Comparison of ENCODE assay signal across 8 mouse cellular contexts in the genomic region with DNA sequence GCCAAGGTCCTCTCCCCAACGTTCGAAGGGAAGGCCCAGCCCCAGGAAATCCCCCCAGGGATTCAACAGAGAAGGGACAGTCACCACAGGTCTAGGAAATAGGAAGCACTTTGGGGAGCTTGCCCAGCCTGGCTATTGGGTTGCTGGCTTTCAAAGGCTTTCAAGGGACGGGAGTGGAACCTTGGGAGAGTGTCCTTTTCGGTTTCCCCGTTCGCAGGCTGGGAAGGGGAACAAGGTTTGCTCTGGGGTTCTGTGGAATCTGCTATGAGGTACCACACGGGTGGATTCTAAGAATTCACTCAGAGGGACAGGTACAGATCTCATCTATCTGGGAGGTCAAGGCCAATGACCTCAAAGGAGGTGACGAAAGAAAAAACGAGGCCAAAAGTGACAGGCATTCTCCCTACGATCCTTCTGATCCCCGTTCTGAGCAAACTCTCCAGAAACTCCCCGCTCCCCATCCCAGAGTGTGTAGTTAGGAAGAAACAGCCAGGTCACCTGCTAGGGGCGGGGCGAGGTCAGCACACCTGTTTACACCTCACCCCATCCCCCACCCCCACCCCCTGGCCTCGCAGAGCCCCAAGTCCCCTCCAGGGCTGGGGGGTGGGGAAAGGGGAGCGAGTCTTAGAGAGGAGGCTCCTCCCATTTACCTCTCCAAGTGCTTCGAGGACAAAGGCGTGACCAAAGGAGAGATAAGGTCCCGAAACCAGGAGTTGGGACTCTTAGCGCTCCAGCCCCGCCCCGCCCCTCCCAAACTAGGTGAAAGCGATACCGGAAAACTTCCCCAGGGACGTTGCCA. TPM values are rescaled to one million over a fixed set of nuclear protein-coding genes. Genes with fewer than 3 reads are reported as not detected.
A peak's percentile ranks its signal among the peaks of the same experiment; 100 is the strongest.
DNase-seq lines count a peak whose midpoint lies in the region; ATAC-seq and TF ChIP-seq lines count a peak whose summit lies in the region.

No protein-coding gene starts in this region.

- TF ChIP-seq EP300 in heart, postnatal 0 days (IDR thresholded peaks at IDR 0.05; ENCODE audit: low read depth): no peak

- no peaks in the 10 kb centered on the region for H3K9me3 ChIP-seq in heart, postnatal 0 days (replicated peaks; ENCODE audit: control insufficient read depth, low read length)
- H3K9me3 ChIP-seq in limb, embryonic 12.5 days: no peaks in the 10 kb centered on the region
- no peaks in the 10 kb centered on the region for H3K9me3 ChIP-seq in midbrain, embryonic 16.5 days (replicated peaks; ENCODE audit: control insufficient read depth, low read length, poor library complexity, severe bottlenecking)

- peak overlapping the region; percentile 81 for H3K4me3 ChIP-seq in heart, postnatal 0 days (ENCODE audit: low read depth, low read length)
- peak overlapping the region; percentile 79 for H3K4me3 ChIP-seq in limb, embryonic 12.5 days (replicated peaks)
- H3K4me3 ChIP-seq in midbrain, embryonic 16.5 days (ENCODE audit: low read depth, low read length): peak overlapping the region; percentile 89

- DNase-seq in CD4-positive helper T cell, adult 2 months (ENCODE audit: low read depth, low spot score): peak; percentile 10
- peak; percentile 31 for DNase-seq in adipocyte (ENCODE audit: low spot score)
- DNase-seq in heart, postnatal 0 days (ENCODE audit: low spot score): no peak
- DNase-seq in ovary, postnatal 10 days (ENCODE audit: low spot score): no peak
- no peak for DNase-seq in cerebellum, postnatal 10 days

- peak overlapping the region; percentile 99 for H3K4me2 ChIP-seq in heart, postnatal 0 days (ENCODE audit: low read depth, low read length)
- H3K4me2 ChIP-seq in limb, embryonic 12.5 days: peak overlapping the region; percentile 80
- peak overlapping the region; percentile 89 for H3K4me2 ChIP-seq in midbrain, embryonic 16.5 days (ENCODE audit: low read length)

- H3K27me3 ChIP-seq in heart, postnatal 0 days (ENCODE audit: control insufficient read depth, insufficient read depth, low read length): no peaks in the 10 kb centered on the region
- no peaks in the 10 kb centered on the region for H3K27me3 ChIP-seq in limb, embryonic 12.5 days
- no peaks in the 10 kb centered on the region for H3K27me3 ChIP-seq in midbrain, embryonic 16.5 days (ENCODE audit: control insufficient read depth, insufficient read depth, low read depth, low read length)

- WGBS in heart, postnatal 0 days: 18% methylated on average over 25 of the region's 25 CpGs
- 3% methylated on average over 25 of the region's 25 CpGs for WGBS in limb, embryonic 12.5 days
- WGBS in midbrain, embryonic 16.5 days: 5% methylated on average over 25 of the region's 25 CpGs

- no peak for TF ChIP-seq CTCF in heart, postnatal 0 days (IDR thresholded peaks at IDR 0.05; ENCODE audit: low read depth)

- no peak for ATAC-seq in heart, postnatal 0 days (ENCODE audit: insufficient read depth, low read depth)
- ATAC-seq in limb, embryonic 12.5 days (ENCODE audit: insufficient number of reproducible peaks, insufficient read depth, low FRiP score, low TSS enrichment, low read depth): no peak
- no peak for ATAC-seq in midbrain, embryonic 16.5 days
- ATAC-seq in cerebellum, adult (ENCODE audit: insufficient number of reproducible peaks, low FRiP score, low TSS enrichment): no peak

- peaks cover 49% of the 10 kb centered on the region for H3K4me1 ChIP-seq in heart, postnatal 0 days (ENCODE audit: control insufficient read depth, insufficient read depth)
- peaks cover 44% of the 10 kb centered on the region for H3K4me1 ChIP-seq in limb, embryonic 12.5 days (replicated peaks)
- peaks cover 32% of the 10 kb centered on the region for H3K4me1 ChIP-seq in midbrain, embryonic 16.5 days (ENCODE audit: control insufficient read depth, insufficient read depth, low read length)

- H3K36me3 ChIP-seq in heart, postnatal 0 days (replicated peaks; ENCODE audit: control insufficient read depth, insufficient read depth, low read length): no peaks in the 10 kb centered on the region
- H3K36me3 ChIP-seq in limb, embryonic 12.5 days: peaks cover 22% of the 10 kb centered on the region
- no peaks in the 10 kb centered on the region for H3K36me3 ChIP-seq in midbrain, embryonic 16.5 days (ENCODE audit: control insufficient read depth, insufficient read depth, low read length)

- H3K27ac ChIP-seq in heart, postnatal 0 days (ENCODE audit: low read depth): peak overlapping the region; percentile 91
- H3K27ac ChIP-seq in limb, embryonic 12.5 days: no peak overlapping the region
- no peak overlapping the region for H3K27ac ChIP-seq in midbrain, embryonic 16.5 days (ENCODE audit: low read length)

- H3K9ac ChIP-seq in heart, postnatal 0 days (replicated peaks; ENCODE audit: low read depth, low read length): peak overlapping the region; percentile 87; the same call in 1 of the 2 replicates
- peak overlapping the region; percentile 85 for H3K9ac ChIP-seq in limb, embryonic 12.5 days (replicated peaks)
- H3K9ac ChIP-seq in midbrain, embryonic 16.5 days (ENCODE audit: low read depth, low read length): peak overlapping the region; percentile 96

RNA-seq across cellular contexts. Expression of gene Nectin2, which starts 2.7 kb away (rescaled TPM):
- total RNA-seq in heart, postnatal 0 days (2014; rRNA removed; ENCODE audit: low replicate concordance): 76.5 and 81.3 TPM in 2 replicates
- 43.6 and 44.8 TPM in 2 replicates for polyA plus RNA-seq in heart, postnatal 0 days (2015; fragmentation: Nextera tagmentation; extraction: Ambion mirVana)
- 65.0 and 74.9 TPM in 2 replicates for polyA plus RNA-seq in limb, embryonic 12.5 days (2016; fragmentation: Nextera tagmentation; extraction: Ambion mirVana)
- 55.3 and 56.7 TPM in 2 replicates for polyA plus RNA-seq in midbrain, embryonic 16.5 days (2015; fragmentation: Nextera tagmentation; extraction: Ambion mirVana)

RNA-seq across cellular contexts. Expression of gene Bcam, which starts 23.2 kb away (rescaled TPM):
- total RNA-seq in heart, postnatal 0 days (2014; rRNA removed; ENCODE audit: low replicate concordance): 697 and 786 TPM in 2 replicates
- polyA plus RNA-seq in heart, postnatal 0 days (2015; fragmentation: Nextera tagmentation; extraction: Ambion mirVana): 293 and 303 TPM in 2 replicates
- polyA plus RNA-seq in limb, embryonic 12.5 days (2016; fragmentation: Nextera tagmentation; extraction: Ambion mirVana): 59.7 and 63.3 TPM in 2 replicates
- polyA plus RNA-seq in midbrain, embryonic 16.5 days (2015; fragmentation: Nextera tagmentation; extraction: Ambion mirVana): 10.5 and 14.0 TPM in 2 replicates

RNA-seq across cellular contexts. Expression of gene Tomm40, which starts 32.4 kb away (rescaled TPM):
- 170 and 172 TPM in 2 replicates for total RNA-seq in heart, postnatal 0 days (2014; rRNA removed; ENCODE audit: low replicate concordance)
- 164 and 166 TPM in 2 replicates for polyA plus RNA-seq in heart, postnatal 0 days (2015; fragmentation: Nextera tagmentation; extraction: Ambion mirVana)
- 166 and 174 TPM in 2 replicates for polyA plus RNA-seq in limb, embryonic 12.5 days (2016; fragmentation: Nextera tagmentation; extraction: Ambion mirVana)
- polyA plus RNA-seq in midbrain, embryonic 16.5 days (2015; fragmentation: Nextera tagmentation; extraction: Ambion mirVana): 113 and 118 TPM in 2 replicates

RNA-seq across cellular contexts. Expression of gene Apoe, which starts 48.6 kb away (rescaled TPM):
- total RNA-seq in heart, postnatal 0 days (2014; rRNA removed; ENCODE audit: low replicate concordance): 369 and 373 TPM in 2 replicates
- polyA plus RNA-seq in heart, postnatal 0 days (2015; fragmentation: Nextera tagmentation; extraction: Ambion mirVana): 471 and 552 TPM in 2 replicates
- 114 and 131 TPM in 2 replicates for polyA plus RNA-seq in limb, embryonic 12.5 days (2016; fragmentation: Nextera tagmentation; extraction: Ambion mirVana)
- polyA plus RNA-seq in midbrain, embryonic 16.5 days (2015; fragmentation: Nextera tagmentation; extraction: Ambion mirVana): 350 and 686 TPM in 2 replicates

RNA-seq across cellular contexts. Expression of gene Cblc, which starts 49.0 kb away (rescaled TPM):
- 0.35 TPM in 1 of 2 replicates, not detected in the other for total RNA-seq in heart, postnatal 0 days (2014; rRNA removed; ENCODE audit: low replicate concordance)
- 0.36 and 0.37 TPM in 2 replicates for polyA plus RNA-seq in heart, postnatal 0 days (2015; fragmentation: Nextera tagmentation; extraction: Ambion mirVana)
- polyA plus RNA-seq in limb, embryonic 12.5 days (2016; fragmentation: Nextera tagmentation; extraction: Ambion mirVana): 2.8 and 3.1 TPM in 2 replicates
- polyA plus RNA-seq in midbrain, embryonic 16.5 days (2015; fragmentation: Nextera tagmentation; extraction: Ambion mirVana): 0.44 and 0.49 TPM in 2 replicates

Comparison
In these comparisons a context has a peak if more than half of its experiments do, and no peak if none do; other contexts are left out.
1. DNase-seq: peak in CD4-positive helper T cell, adult 2 months (single experiment) and adipocyte (single experiment); none in heart, postnatal 0 days (single experiment), ovary, postnatal 10 days (single experiment) and cerebellum, postnatal 10 days (0 of 2).
2. Peak in every context shown above with its lines, with median percentiles within 50 percentile points of each other: H3K4me2 ChIP-seq, H3K4me3 ChIP-seq and H3K9ac ChIP-seq.